Mouse (Mus musculus) CD8-positive naive resting alpha-beta T cell, adult 57 days (primary cell): ENCODE data around the gene Sowahc. TPM values are rescaled to one million over a fixed set of nuclear protein-coding genes. Genes with fewer than 3 reads are reported as not detected.

Source experiments
- total RNA-seq: library from RNA; stranded (reverse); gene quantifications from one replicate; pipeline ENCODE4 v1.2.4, GENCODE M21; 2023

Gene Sowahc
- total RNA-seq: 3.2 TPM

GRCm38 (mm10) chr10:59221473-59222270, at the start of gene Sowahc, which contains the start of gene Sept10:
Gene Sowahc (plus strand): TSS chr10:59221953.
Gene Sept10 (minus strand): TSS chr10:59221847.

Other genes with a start within 250 kb of the Sowahc start
- gene Sept10, start 106 bp upstream of the Sowahc start, total RNA-seq: 0.83 TPM
- 20.0 TPM for gene P4ha1, start 101.3 kb downstream of the Sowahc start, total RNA-seq
- gene Gm10273, start 173.7 kb downstream of the Sowahc start, total RNA-seq: 13.0 TPM
- gene Pla2g12b, start 181.7 kb downstream of the Sowahc start, total RNA-seq: not detected
- not detected for gene Oit3, start 219.8 kb downstream of the Sowahc start, total RNA-seq